ENCODE assay signal across 8 mouse cellular contexts in genomic region chr2:32982700-32983099, GRCm38 (mm10). TPM values are rescaled to one million over a fixed set of nuclear protein-coding genes. Genes with fewer than 3 reads are reported as not detected.
DNase-seq lines count a peak whose midpoint lies in the region; ATAC-seq and TF ChIP-seq lines count a peak whose summit lies in the region.

No protein-coding gene starts in this region.

- H3K27ac ChIP-seq in liver, adult 2 months (replicated peaks; ENCODE audit: insufficient read depth, low read depth, low read length): no peak overlapping the region
- no peak overlapping the region for H3K27ac ChIP-seq in embryonic facial prominence, embryonic 15.5 days (replicated peaks)
- H3K27ac ChIP-seq in limb, embryonic 11.5 days (replicated peaks; ENCODE audit: low read depth, low read length): no peak overlapping the region
- H3K27ac ChIP-seq in neural tube, embryonic 15.5 days (replicated peaks): no peak overlapping the region

- no peaks in the 10 kb centered on the region for H3K27me3 ChIP-seq in liver, adult 2 months (ENCODE audit: control insufficient read depth, insufficient read depth, low read length)
- no peaks in the 10 kb centered on the region for H3K27me3 ChIP-seq in embryonic facial prominence, embryonic 15.5 days
- H3K27me3 ChIP-seq in limb, embryonic 11.5 days (ENCODE audit: control insufficient read depth, insufficient read depth, low read length): no peaks in the 10 kb centered on the region
- H3K27me3 ChIP-seq in neural tube, embryonic 15.5 days (replicated peaks): no peaks in the 10 kb centered on the region

- H3K4me1 ChIP-seq in liver, adult 2 months (ENCODE audit: control insufficient read depth, insufficient read depth, low read length): peaks cover 12% of the 10 kb centered on the region
- peaks cover 18% of the 10 kb centered on the region for H3K4me1 ChIP-seq in embryonic facial prominence, embryonic 15.5 days
- peaks cover 10% of the 10 kb centered on the region; the same call in 1 of the 2 replicates for H3K4me1 ChIP-seq in limb, embryonic 11.5 days (ENCODE audit: control insufficient read depth, insufficient read depth, low read length)
- peaks cover 25% of the 10 kb centered on the region for H3K4me1 ChIP-seq in neural tube, embryonic 15.5 days

- TF ChIP-seq POLR2A in liver, adult 2 months (IDR thresholded peaks at IDR 0.05; ENCODE audit: extremely low read depth, insufficient read depth, low read length): no peak

- peak overlapping the region; percentile 99 for H3K4me2 ChIP-seq in embryonic facial prominence, embryonic 15.5 days (replicated peaks)
- H3K4me2 ChIP-seq in limb, embryonic 11.5 days (ENCODE audit: low read depth, severe bottlenecking): peak overlapping the region; percentile 99
- peak overlapping the region; percentile 99 for H3K4me2 ChIP-seq in neural tube, embryonic 15.5 days

- H3K4me3 ChIP-seq in liver, adult 2 months (ENCODE audit: insufficient read depth, low read depth, low read length): peak overlapping the region; percentile 41; the same call in 1 of the 2 replicates
- H3K4me3 ChIP-seq in embryonic facial prominence, embryonic 15.5 days (replicated peaks): peak overlapping the region; percentile 86
- peak overlapping the region; percentile 82 for H3K4me3 ChIP-seq in limb, embryonic 11.5 days (ENCODE audit: low read depth, low read length)
- H3K4me3 ChIP-seq in neural tube, embryonic 15.5 days (replicated peaks): peak overlapping the region; percentile 89

- peak overlapping the region; percentile 12; the same call in 1 of the 2 replicates for H3K9ac ChIP-seq in liver, adult 2 months (ENCODE audit: low read depth, low read length)
- no peak overlapping the region for H3K9ac ChIP-seq in embryonic facial prominence, embryonic 15.5 days
- H3K9ac ChIP-seq in limb, embryonic 11.5 days (ENCODE audit: low read length): no peak overlapping the region
- H3K9ac ChIP-seq in neural tube, embryonic 15.5 days (replicated peaks): no peak overlapping the region

- H3K9me3 ChIP-seq in embryonic facial prominence, embryonic 15.5 days (replicated peaks): no peaks in the 10 kb centered on the region
- no peaks in the 10 kb centered on the region for H3K9me3 ChIP-seq in limb, embryonic 11.5 days (ENCODE audit: control insufficient read depth, low read length)
- H3K9me3 ChIP-seq in neural tube, embryonic 15.5 days (replicated peaks): no peaks in the 10 kb centered on the region

- intact Hi-C loops in left cerebral cortex, postnatal 36 days (cut with DNase I): loop anchor here (10.0 kb wide), 1 partner anchor 372 kb away; no protein-coding TSS in a partner anchor

- ATAC-seq in embryonic facial prominence, embryonic 15.5 days (ENCODE audit: insufficient number of reproducible peaks, low FRiP score, low TSS enrichment, low read depth): no peak
- no peak for ATAC-seq in limb, embryonic 11.5 days (ENCODE audit: insufficient number of reproducible peaks, low FRiP score, low TSS enrichment, low read depth)
- no peak for ATAC-seq in neural tube, embryonic 15.5 days (ENCODE audit: low FRiP score)

- H3K36me3 ChIP-seq in liver, adult 2 months (ENCODE audit: control insufficient read depth, insufficient read depth, low read length): no peaks in the 10 kb centered on the region
- no peaks in the 10 kb centered on the region for H3K36me3 ChIP-seq in embryonic facial prominence, embryonic 15.5 days
- no peaks in the 10 kb centered on the region for H3K36me3 ChIP-seq in limb, embryonic 11.5 days (ENCODE audit: control insufficient read depth, insufficient read depth, low read length)
- peaks cover 14% of the 10 kb centered on the region; the same call in 1 of the 2 replicates for H3K36me3 ChIP-seq in neural tube, embryonic 15.5 days

- DNase-seq in liver, adult 2 months (ENCODE audit: extremely low read depth, low read depth, low spot score): peak; percentile 12
- no peak for DNase-seq in liver
- no peak for DNase-seq in limb, embryonic 11.5 days (ENCODE audit: low spot score)
- no peak for DNase-seq in spleen, postnatal 36 days (ENCODE audit: low spot score in 2 of 2)
- no peak for DNase-seq in left cerebral cortex, postnatal 36 days (ENCODE audit: low spot score in 2 of 2)
- DNase-seq in spleen, postnatal 10 days (ENCODE audit: low spot score in 2 of 2): no peak

- no peaks in the 10 kb centered on the region for H3K79me2 ChIP-seq in liver, adult 2 months (ENCODE audit: control insufficient read depth, insufficient read depth, low read length)

- WGBS in liver, adult 2 months: 6% methylated on average over 4 of the region's 4 CpGs
- WGBS in embryonic facial prominence, embryonic 15.5 days: 2% methylated on average over 4 of the region's 4 CpGs
- WGBS in limb, embryonic 11.5 days: 4% methylated on average over 4 of the region's 4 CpGs
- whole genome bisulfite sequencing in neural tube, embryonic 15.5 days: 4% methylated on average over 4 of the region's 4 CpGs

- TF ChIP-seq CTCF in liver, adult 2 months (IDR thresholded peaks at IDR 0.05; ENCODE audit: low read depth, low read length): no peak

RNA-seq across cellular contexts. Expression of gene Slc2a8, which starts 0.8 kb away (rescaled TPM):
- 7.9 and 9.4 TPM in 2 replicates for total RNA-seq in liver, adult 2 months (2014; rRNA removed)
- 59.4 and 66.1 TPM in 2 replicates for polyA plus RNA-seq in liver, adult 2 months (2012; rRNA removed)
- polyA plus RNA-seq in embryonic facial prominence, embryonic 15.5 days (2015; fragmentation: Nextera tagmentation; extraction: Ambion mirVana): 22.2 and 25.2 TPM in 2 replicates
- 10.9 and 14.2 TPM in 2 replicates for polyA plus RNA-seq in limb, embryonic 11.5 days (2014; fragmentation: Nextera tagmentation; extraction: Ambion mirVana)
- 24.7 and 27.6 TPM in 2 replicates for polyA plus RNA-seq in neural tube, embryonic 15.5 days (2015; fragmentation: Nextera tagmentation; extraction: Ambion mirVana)
- 10 to 100 TPM; 26.9 to 27.1 TPM for total RNA-seq in left cerebral cortex, postnatal 36 days (2021)

RNA-seq across cellular contexts. Expression of gene Lrsam1, which starts 21.3 kb away (rescaled TPM):
- 6.0 and 9.7 TPM in 2 replicates for total RNA-seq in liver, adult 2 months (2014; rRNA removed)
- 8.8 and 9.7 TPM in 2 replicates for polyA plus RNA-seq in liver, adult 2 months (2012; rRNA removed)
- 13.1 and 15.3 TPM in 2 replicates for polyA plus RNA-seq in embryonic facial prominence, embryonic 15.5 days (2015; fragmentation: Nextera tagmentation; extraction: Ambion mirVana)
- 6.0 and 7.0 TPM in 2 replicates for polyA plus RNA-seq in limb, embryonic 11.5 days (2014; fragmentation: Nextera tagmentation; extraction: Ambion mirVana)
- 22.0 and 23.5 TPM in 2 replicates for polyA plus RNA-seq in neural tube, embryonic 15.5 days (2015; fragmentation: Nextera tagmentation; extraction: Ambion mirVana)
- 10 to 100 TPM; 34.7 to 36.2 TPM for total RNA-seq in left cerebral cortex, postnatal 36 days (2021)

RNA-seq across cellular contexts. Expression of gene Rpl12, which starts 21.3 kb away (rescaled TPM):
- total RNA-seq in liver, adult 2 months (2014; rRNA removed): 473 and 515 TPM in 2 replicates
- 134 and 158 TPM in 2 replicates for polyA plus RNA-seq in liver, adult 2 months (2012; rRNA removed)
- 141 and 176 TPM in 2 replicates for polyA plus RNA-seq in embryonic facial prominence, embryonic 15.5 days (2015; fragmentation: Nextera tagmentation; extraction: Ambion mirVana)
- 191 and 198 TPM in 2 replicates for polyA plus RNA-seq in limb, embryonic 11.5 days (2014; fragmentation: Nextera tagmentation; extraction: Ambion mirVana)
- 104 and 116 TPM in 2 replicates for polyA plus RNA-seq in neural tube, embryonic 15.5 days (2015; fragmentation: Nextera tagmentation; extraction: Ambion mirVana)
- 100 to 1,000 TPM; 107 to 115 TPM for total RNA-seq in left cerebral cortex, postnatal 36 days (2021)
